Mouse (Mus musculus) liver, adult (tissue): ENCODE results near the gene Pla2g2c.

ENCODE experiments used
- GATA4 ChIP-seq: IDR thresholded peaks from 2 replicates; pipeline ENCODE4 v1.6.1; 2014; ENCODE audit warnings: mild to moderate bottlenecking, low read length; ENCODE audit not compliant: insufficient replicate concordance

The Pla2g2c gene

GRCm38 (mm10) chr4:138701111-138701510 lies 23.5 kb upstream of the Pla2g2c start:
- no peak for TF ChIP-seq GATA4

GRCm38 (mm10) chr4:138702031-138702430 lies 22.6 kb upstream of the Pla2g2c start:
- no peak for TF ChIP-seq GATA4

- no peak for TF ChIP-seq GATA4
These were observed 22.1 kb upstream of the Pla2g2c start for GRCm38 (mm10) chr4:138702528-138702927.

GRCm38 (mm10) chr4:138703591-138703990 lies 21.0 kb upstream of the Pla2g2c start:
- TF ChIP-seq GATA4: no peak

- no peak for TF ChIP-seq GATA4
These were observed 20.4 kb upstream of the Pla2g2c start for GRCm38 (mm10) chr4:138704169-138704568.

- no peak for TF ChIP-seq GATA4
These were observed 18.0 kb upstream of the Pla2g2c start for GRCm38 (mm10) chr4:138706620-138707019.

GRCm38 (mm10) chr4:138708636-138709035 lies 16.0 kb upstream of the Pla2g2c start:
- TF ChIP-seq GATA4: no peak

- TF ChIP-seq GATA4: no peak
These were observed 15.3 kb upstream of the Pla2g2c start for GRCm38 (mm10) chr4:138709246-138709645.

- no peak for TF ChIP-seq GATA4
These were observed 14.6 kb upstream of the Pla2g2c start for GRCm38 (mm10) chr4:138709944-138710343.

GRCm38 (mm10) chr4:138710633-138711032 lies 14.0 kb upstream of the Pla2g2c start:
- TF ChIP-seq GATA4: no peak

GRCm38 (mm10) chr4:138711051-138711820 lies 13.4 kb upstream of the Pla2g2c start:
- TF ChIP-seq GATA4: no peak

GRCm38 (mm10) chr4:138712096-138712495 lies 12.5 kb upstream of the Pla2g2c start:
- no peak for TF ChIP-seq GATA4

GRCm38 (mm10) chr4:138712621-138713020 lies 12.0 kb upstream of the Pla2g2c start:
- TF ChIP-seq GATA4: no peak

- no peak for TF ChIP-seq GATA4
These were observed 10.4 kb upstream of the Pla2g2c start for GRCm38 (mm10) chr4:138714186-138714585.

- TF ChIP-seq GATA4: 0 out of 2 replicates have a peak, but pooled peaks have one; percentile 29
These were observed 7.9 kb upstream of the Pla2g2c start for GRCm38 (mm10) chr4:138716697-138717096.

- no peak for TF ChIP-seq GATA4
These were observed 5.9 kb upstream of the Pla2g2c start for GRCm38 (mm10) chr4:138718586-138719263.
